Mouse (Mus musculus) kidney, postnatal 4 days (tissue): ENCODE measurements around the gene Per2.

ENCODE experiments used
- DNase-seq, 2 experiments: peaks; one replicate each; pipeline ENCODE4 v3.0.0; 2021; ENCODE audit warnings: mixed read lengths in 2 of 2

Gene Per2

GRCm38 (mm10) chr1:91380453-91381090 lies 78.6 kb downstream of the Per2 start:
- DNase-seq: peak; percentile 90 to 91

DNA sequence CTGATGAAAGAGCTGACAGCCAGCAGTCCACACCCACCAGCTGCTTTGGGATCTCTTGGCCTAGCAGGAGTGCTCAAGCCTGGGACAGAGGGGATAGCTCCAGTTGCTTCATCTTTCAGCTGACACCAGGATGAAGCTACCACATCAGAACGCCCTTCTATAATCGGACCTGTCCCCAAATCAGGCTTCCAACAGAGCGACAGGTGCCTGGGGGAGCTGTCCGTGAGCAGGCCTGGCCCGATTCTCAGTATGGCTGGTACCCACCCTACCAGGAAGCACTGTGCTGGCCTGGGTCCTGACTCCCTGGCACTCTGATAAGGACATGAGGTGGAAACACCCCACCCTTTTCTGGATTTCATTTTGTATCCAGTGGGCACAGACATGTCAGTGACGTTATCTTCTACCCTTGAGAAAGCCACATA lies 85.7 kb downstream of the Per2 start:
- no peak for DNase-seq

DNA sequence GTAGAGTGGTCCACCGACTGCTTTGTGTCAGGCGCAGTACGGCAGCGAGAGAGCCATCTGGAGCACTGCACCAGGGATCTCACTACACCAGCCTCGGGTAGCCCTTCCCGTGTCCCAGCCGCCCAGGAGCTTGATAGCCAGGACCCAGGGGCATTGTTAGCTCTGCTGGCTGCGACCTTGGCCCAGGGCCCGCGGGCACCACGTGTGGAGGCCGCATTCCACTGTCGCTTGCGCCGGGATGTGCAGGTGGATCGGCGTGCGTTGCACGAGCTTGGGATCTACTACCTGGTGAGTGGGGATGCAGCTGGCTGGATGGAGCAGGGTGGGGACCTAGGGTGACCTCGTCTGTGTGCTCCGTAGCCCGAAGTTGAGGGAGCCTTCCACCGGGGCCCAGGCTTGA lies 89.1 kb downstream of the Per2 start:
- no peak for DNase-seq

- DNase-seq: no peak
These were observed 89.7 kb downstream of the Per2 start for GRCm38 (mm10) chr1:91369408-91369807.

GRCm38 (mm10) chr1:91367295-91367694 lies 91.8 kb downstream of the Per2 start:
- no peak for DNase-seq

DNA sequence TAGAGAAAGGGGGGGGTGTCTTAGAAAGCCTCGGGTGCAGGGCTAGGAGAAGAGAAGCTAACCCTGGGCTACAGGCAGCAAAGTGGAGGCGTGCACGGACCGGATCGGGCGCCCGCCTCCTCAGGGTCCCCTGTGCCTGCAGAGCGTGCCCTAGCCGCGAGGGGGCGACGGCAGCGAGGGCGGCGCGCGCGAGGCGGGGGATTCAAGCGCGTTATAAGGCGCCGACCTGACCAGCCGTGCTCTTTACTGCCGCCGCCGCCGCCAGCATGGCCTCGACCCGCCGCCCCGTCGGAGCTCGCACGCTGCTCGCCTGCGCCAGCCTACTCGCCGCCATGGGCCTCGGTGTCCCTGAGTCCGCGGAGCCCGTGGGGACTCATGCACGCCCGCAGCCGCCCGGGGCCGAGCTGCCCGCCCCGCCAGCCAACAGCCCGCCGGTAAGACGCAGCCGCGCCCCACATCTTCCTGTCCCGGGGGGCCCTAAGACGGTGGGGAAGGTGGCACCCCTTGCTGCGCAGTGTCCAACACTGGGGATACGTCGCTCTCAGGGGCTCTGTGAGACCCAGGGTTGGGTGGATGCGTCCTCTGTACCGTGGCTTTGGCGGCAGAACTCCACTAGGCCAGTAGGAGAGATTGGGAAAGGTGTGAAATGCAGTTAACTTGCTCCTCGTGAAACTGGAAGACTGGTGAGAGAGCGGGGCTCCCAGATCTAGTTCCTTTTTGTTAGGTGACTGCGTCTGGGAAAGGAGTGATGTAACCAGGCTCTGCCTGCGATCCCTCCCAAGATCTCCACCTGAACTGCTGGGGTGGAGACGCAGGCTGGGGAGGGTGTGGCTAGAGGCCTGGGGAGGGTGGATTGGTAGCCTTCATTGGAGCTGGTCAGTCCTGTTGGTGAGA lies 92.7 kb downstream of the Per2 start, which contains the start of gene Erfe:
Erfe (plus strand) TSS at position 216 of the 894 bp plus-strand sequence.
- peak; percentile 83 to 86 for DNase-seq
